Mouse (Mus musculus) layer of hippocampus, adult 2 months (tissue): Measurements from ENCODE around the gene Sim2. TPM values are rescaled to one million over a fixed set of nuclear protein-coding genes. Genes with fewer than 3 reads are reported as not detected.

ENCODE experiments used
- DNase-seq, 2 experiments: peaks; one replicate each; pipeline ENCODE4 v3.0.0; 2022; ENCODE audit warnings: low spot score in 2 of 2
- H3K27ac ChIP-seq: fragments of 200-600 bp; 2 replicates; pipeline ENCODE4 v1.8.1; 2022
- H3K4me3 ChIP-seq: fragments of 200-600 bp; 2 replicates; pipeline ENCODE4 v1.8.1; 2022; ENCODE audit warnings: mild to moderate bottlenecking
- CTCF ChIP-seq: fragments of 200-600 bp; conservative IDR thresholded peaks from 2 replicates; pipeline ENCODE4 v1.8.1; 2022; ENCODE audit warnings: antibody characterized with exemption, mild to moderate bottlenecking, moderate library complexity
- total RNA-seq, 2 experiments: library from RNA; stranded (reverse); gene quantifications; 2 replicates each; pipeline ENCODE4 v1.2.3; 2021

Gene Sim2
- total RNA-seq, 2 experiments from 2014 or later, result 0.28 to 0.64 TPM

GRCm38 (mm10) chr16:94065728-94066674 lies 18.7 kb upstream of the Sim2 start:
- Histone ChIP-seq H3K4me3 (no peak overlapping the region), H3K27ac (no peak overlapping the region)
- no peak for DNase-seq
- no peak for TF ChIP-seq CTCF

DNA sequence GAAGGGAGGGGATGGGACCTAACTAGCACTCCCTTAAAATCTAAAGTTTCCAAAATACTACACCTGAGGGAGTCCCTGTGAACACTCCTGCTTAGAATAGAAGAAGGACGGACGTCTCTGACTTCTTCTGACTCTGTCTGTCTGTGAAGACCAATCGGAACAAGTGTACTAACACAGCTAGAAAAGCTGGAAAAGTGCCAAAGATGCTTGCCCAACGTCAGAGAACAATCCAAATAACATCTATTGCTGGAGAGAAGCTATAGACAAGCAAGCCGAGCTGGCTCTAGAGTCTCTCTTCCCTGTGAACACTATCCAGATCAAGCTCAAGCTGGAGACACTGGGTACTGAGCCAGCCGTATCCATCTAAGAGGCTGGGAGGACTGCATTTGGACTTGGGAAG lies 18.0 kb upstream of the Sim2 start:
- no peak for TF ChIP-seq CTCF
- DNase-seq, result no peak
- Histone ChIP-seq H3K27ac (no peak overlapping the region), H3K4me3 (no peak overlapping the region)

DNA sequence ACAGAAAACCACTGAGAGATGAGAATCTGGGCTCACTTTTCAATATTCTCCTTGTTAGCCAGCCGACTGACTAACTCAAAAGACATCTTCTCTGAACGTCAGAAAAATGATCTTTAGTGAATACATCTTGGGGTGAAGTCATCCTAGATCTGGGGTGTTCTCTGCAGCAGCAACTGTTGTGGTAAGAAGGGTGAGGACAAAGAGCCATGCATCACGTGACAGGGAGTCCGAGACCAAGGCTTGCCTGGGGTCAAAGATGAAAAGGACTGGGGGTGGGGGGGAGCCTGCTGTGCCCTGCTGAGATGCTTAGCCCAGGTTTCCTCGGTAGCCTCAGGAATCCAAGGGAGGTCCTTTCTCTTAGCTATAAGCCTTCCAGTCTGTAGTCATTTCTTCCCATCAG lies 17.5 kb upstream of the Sim2 start:
- H3K4me3 ChIP-seq, result no peak overlapping the region
- H3K27ac ChIP-seq, result no peak overlapping the region
- TF ChIP-seq CTCF, result no peak
- DNase-seq, result no peak

- no peak for DNase-seq
Observed at GRCm38 (mm10) chr16:94069061-94069460, 15.7 kb upstream of the Sim2 start.

GRCm38 (mm10) chr16:94070920-94071319 lies 13.8 kb upstream of the Sim2 start:
- Histone ChIP-seq H3K27ac (no peak overlapping the region), H3K4me3 (no peak overlapping the region)
- no peak for TF ChIP-seq CTCF
- DNase-seq, result no peak

More at GRCm38 (mm10) chr16:94069061-94069460, 15.7 kb upstream of the Sim2 start:
- no peak for TF ChIP-seq CTCF
- Histone ChIP-seq H3K27ac (no peak overlapping the region), H3K4me3 (no peak overlapping the region)

DNA sequence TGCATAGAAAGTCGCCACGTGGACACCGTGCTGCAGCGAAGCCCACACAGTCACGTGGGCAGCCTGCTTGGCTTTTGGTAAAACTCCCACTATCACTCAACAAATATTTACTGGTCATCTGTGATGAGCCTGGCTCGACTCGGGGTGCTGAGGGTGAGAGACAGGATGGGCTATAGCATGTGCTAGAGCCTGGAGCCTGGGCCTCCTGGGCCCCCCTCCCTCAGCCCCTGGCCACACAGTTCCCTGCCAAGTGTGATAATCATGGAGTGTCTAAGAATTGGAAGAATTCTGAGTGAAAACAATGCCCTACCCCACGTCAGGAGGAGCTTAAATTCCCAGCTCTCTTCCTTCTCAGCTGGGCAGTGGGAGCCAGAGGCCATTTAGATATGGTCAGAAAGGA lies 13.3 kb upstream of the Sim2 start:
- H3K4me3 ChIP-seq, result no peak overlapping the region
- DNase-seq, result no peak
- TF ChIP-seq CTCF, result no peak
- H3K27ac ChIP-seq, result no peak overlapping the region

DNA sequence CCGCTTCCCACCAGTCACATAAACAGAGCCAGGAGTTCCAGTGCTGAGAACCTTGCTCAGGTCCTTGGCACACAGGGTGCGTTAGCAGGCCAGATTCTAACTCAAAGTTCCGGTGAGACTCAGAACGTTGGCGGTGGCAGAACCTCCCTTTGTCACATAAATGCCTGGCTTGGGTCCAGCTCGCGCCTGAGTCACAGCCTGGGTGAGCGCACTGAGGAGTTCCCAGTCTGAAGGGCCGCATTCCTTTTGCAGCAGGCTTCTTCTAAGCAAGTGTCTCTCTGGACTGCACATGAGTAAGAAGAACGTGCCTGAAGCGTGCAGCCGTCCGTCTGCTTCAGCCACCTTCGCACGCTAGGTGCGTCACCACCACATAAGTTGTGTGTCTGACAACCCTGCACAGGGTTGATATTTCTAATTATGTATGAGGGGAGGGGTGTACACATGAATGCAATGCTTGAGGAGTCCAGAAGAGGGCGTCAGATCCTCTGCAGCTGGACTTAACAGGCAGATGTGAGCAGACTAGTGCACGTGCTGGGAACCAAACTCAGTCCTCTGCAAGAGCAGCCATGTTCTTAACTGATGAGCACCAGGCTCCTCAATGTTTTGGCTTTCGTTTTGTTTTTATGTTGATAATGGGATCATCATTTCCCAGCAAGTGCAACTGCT lies 9.2 kb upstream of the Sim2 start:
- TF ChIP-seq CTCF, result peak; percentile 29
- Histone ChIP-seq H3K4me3 (no peak overlapping the region), H3K27ac (no peak overlapping the region)
- no peak for DNase-seq

- Histone ChIP-seq H3K4me3 (no peak overlapping the region), H3K27ac (no peak overlapping the region)
- TF ChIP-seq CTCF, result no peak
- no peak for DNase-seq
Observed at GRCm38 (mm10) chr16:94078318-94079074, 6.2 kb upstream of the Sim2 start.

GRCm38 (mm10) chr16:94079075-94079855 lies 5.5 kb upstream of the Sim2 start:
- H3K4me3 ChIP-seq, result no peak overlapping the region
- no peak for DNase-seq
- TF ChIP-seq CTCF, result no peak

DNA sequence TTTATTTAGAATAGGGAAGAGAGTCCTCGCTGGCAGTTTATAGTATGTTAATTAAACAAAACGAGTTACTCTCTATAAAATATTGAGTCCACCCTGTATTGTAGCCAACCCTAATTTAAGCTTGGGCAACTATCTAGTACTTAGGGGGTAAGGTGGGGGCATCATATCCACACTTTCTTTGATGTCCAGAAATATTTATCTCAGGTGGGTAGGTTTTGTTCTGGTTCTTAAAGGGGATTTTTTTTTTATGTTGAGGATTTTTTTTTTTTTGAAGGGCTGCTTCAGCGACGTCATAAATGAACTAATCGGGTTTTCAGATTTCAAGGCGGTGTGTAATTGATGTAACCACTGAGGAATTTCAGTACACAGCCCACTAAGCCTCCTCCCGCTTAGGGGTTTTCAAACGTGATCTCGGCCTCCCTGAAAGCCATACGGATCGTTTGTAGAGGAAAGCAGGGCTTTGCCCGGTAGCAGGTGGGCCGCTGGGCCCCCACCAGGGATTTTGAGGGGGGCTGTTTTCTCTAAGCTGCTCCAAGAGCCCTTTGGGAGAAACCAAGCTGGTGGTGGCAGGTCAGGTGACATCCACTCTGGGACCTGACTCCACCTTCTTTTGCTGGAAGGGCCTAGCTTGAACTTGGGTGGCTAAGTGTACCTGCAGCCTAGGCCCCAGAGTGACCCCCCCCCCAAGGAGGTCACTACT lies 4.7 kb upstream of the Sim2 start:
- Histone ChIP-seq H3K27ac (no peak overlapping the region), H3K4me3 (no peak overlapping the region)
- DNase-seq, result no peak
- TF ChIP-seq CTCF, result no peak

More at GRCm38 (mm10) chr16:94079075-94079855, 5.5 kb upstream of the Sim2 start:
- H3K27ac ChIP-seq, result no peak overlapping the region

DNA sequence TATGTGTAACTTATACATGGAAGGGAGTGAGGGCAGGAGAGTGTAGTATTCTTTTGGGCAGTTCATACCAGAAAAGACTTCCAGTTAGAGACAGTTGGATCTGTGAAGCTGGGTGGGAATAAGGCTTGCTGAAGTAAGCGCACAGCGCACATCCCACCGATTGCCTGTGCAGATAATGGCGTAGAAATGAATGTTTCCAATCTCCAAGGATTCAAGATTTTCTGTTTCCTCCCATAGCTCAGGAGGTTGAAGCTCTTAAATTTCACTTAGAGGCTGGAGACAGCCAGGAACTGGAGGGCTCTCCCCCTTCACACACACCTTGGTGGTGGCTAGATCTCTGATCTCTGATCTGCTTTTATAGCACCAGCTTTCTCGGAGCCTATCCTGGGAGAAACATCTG lies 3.1 kb upstream of the Sim2 start:
- DNase-seq, result no peak
- no peak overlapping the region for H3K4me3 ChIP-seq
- no peak overlapping the region for H3K27ac ChIP-seq
- TF ChIP-seq CTCF, result no peak

- Histone ChIP-seq H3K4me3 (no peak overlapping the region), H3K27ac (no peak overlapping the region)
- TF ChIP-seq CTCF, result no peak
- no peak for DNase-seq
Observed at GRCm38 (mm10) chr16:94081996-94082708, 2.6 kb upstream of the Sim2 start.
